Mouse (Mus musculus) intestine, embryonic 16.5 days (tissue): ENCODE data around the gene RPS10-NUDT3. TPM values are rescaled to one million over a fixed set of nuclear protein-coding genes. Genes with fewer than 3 reads are reported as not detected.

Experiments
- ATAC-seq: fragments of 200-750 bp; cut with Nextera tagmentation; 2 replicates; pipeline ENCODE4 v1.8.0; 2017; ENCODE audit warnings: moderate TSS enrichment, moderate library complexity
- H3K27ac ChIP-seq: fragments of 300-500 bp; sonication (generic); 2 replicates; pipeline ENCODE4 v1.5.1; 2014; ENCODE audit warnings: mild to moderate bottlenecking, low read length
- H3K27me3 ChIP-seq: fragments of 300-500 bp; sonication (generic); replicated peaks from 2 replicates; pipeline ENCODE4 v1.6.1; 2014; ENCODE audit warnings: low read length, control low read depth, mixed read lengths; ENCODE audit not compliant: control insufficient read depth, insufficient read depth
- H3K36me3 ChIP-seq: fragments of 300-500 bp; sonication (generic); 2 replicates; pipeline ENCODE4 v1.6.1; 2014; ENCODE audit warnings: low read length, control low read depth; ENCODE audit not compliant: control insufficient read depth, insufficient read depth
- H3K4me1 ChIP-seq: fragments of 300-500 bp; sonication (generic); 2 replicates; pipeline ENCODE4 v1.6.1; 2014; ENCODE audit warnings: low read length, control low read depth, mixed read lengths; ENCODE audit not compliant: control insufficient read depth, insufficient read depth
- H3K4me2 ChIP-seq: fragments of 300-500 bp; sonication (generic); 2 replicates; pipeline ENCODE4 v1.6.1; 2014; ENCODE audit warnings: low read depth, low read length, control low read depth
- H3K4me3 ChIP-seq: fragments of 300-500 bp; sonication (generic); 2 replicates; pipeline ENCODE4 v1.5.1; 2014; ENCODE audit warnings: mild to moderate bottlenecking, low read length
- H3K9ac ChIP-seq: fragments of 300-500 bp; sonication (generic); 2 replicates; pipeline ENCODE4 v1.6.1; 2014; ENCODE audit warnings: low read depth, low read length
- H3K9me3 ChIP-seq: fragments of 300-500 bp; sonication (generic); 2 replicates; pipeline ENCODE4 v1.6.1; 2016; ENCODE audit warnings: low read length, control low read depth; ENCODE audit not compliant: control insufficient read depth
- WGBS: fragments of 180-500 bp; shearing (Covaris S2); extraction: QIAGEN DNeasy Blood & Tissue Kit; methylation state at CpG from one replicate; pipeline ENCODE4 v1.1.7; 2014; 5-methylcytosine and 5-hydroxymethylcytosine counted together
- polyA plus RNA-seq: library from polyadenylated mRNA; unstranded; fragments of >200 nt; fragmentation: Nextera tagmentation; extraction: Ambion mirVana; gene quantifications from 2 replicates; pipeline ENCODE4 v1.2.1, GENCODE M21; 2015

RPS10-NUDT3 gene
- polyA plus RNA-seq, 1 experiment from 2014 or later, result not detected

GRCm38 (mm10) chr17:27568228-27568627 is 66.8 kb downstream of the RPS10-NUDT3 start:
- Histone ChIP-seq H3K9me3 (no peaks in the 10 kb centered on the region), H3K4me2 (no peak overlapping the region), H3K27ac (no peak overlapping the region), H3K9ac (no peak overlapping the region), H3K27me3 (no peaks in the 10 kb centered on the region), H3K4me1 (peaks cover 14% of the 10 kb centered on the region), H3K36me3 (no peaks in the 10 kb centered on the region), H3K4me3 (no peak overlapping the region)
- 92% methylated on average over 5 of the region's 5 CpGs for WGBS
- ATAC-seq, result no peak

GRCm38 (mm10) chr17:27565942-27566267 is 69.1 kb downstream of the RPS10-NUDT3 start:
- Histone ChIP-seq H3K4me2 (peak overlapping the region; percentile 80), H3K9ac (peak overlapping the region; percentile 79), H3K9me3 (no peaks in the 10 kb centered on the region), H3K27ac (no peak overlapping the region), H3K27me3 (no peaks in the 10 kb centered on the region), H3K4me3 (peak overlapping the region; percentile 73), H3K4me1 (peaks cover 28% of the 10 kb centered on the region), H3K36me3 (no peaks in the 10 kb centered on the region)
- WGBS, result 1% methylated on average over 13 of the region's 13 CpGs
- ATAC-seq, result peak; percentile 22

- Histone ChIP-seq H3K4me2 (peak within 1 kb of the TSS; percentile 80), H3K9me3 (no peaks in the 10 kb centered on the region), H3K4me3 (peak within 1 kb of the TSS; percentile 73), H3K36me3 (no peaks in the 10 kb centered on the region), H3K27me3 (no peaks in the 10 kb centered on the region), H3K27ac (0 out of 2 replicates have a peak within 1 kb of the TSS, but pooled peaks have one; percentile 34), H3K9ac (peak within 1 kb of the TSS; percentile 79), H3K4me1 (peaks cover 28% of the 10 kb centered on the region)
- ATAC-seq, result peak; percentile 96
- under 1% methylated on average over 52 of the region's 58 CpGs for WGBS
These were observed 69.7 kb downstream of the RPS10-NUDT3 start, which contains the start of gene AI413582 for GRCm38 (mm10) chr17:27565163-27565941. Gene AI413582, minus strand, starts transcription at chr17:27565756.

- 16% methylated on average over 20 of the region's 20 CpGs for WGBS
- Histone ChIP-seq H3K36me3 (no peaks in the 10 kb centered on the region), H3K27ac (0 out of 2 replicates have a peak overlapping the region, but pooled peaks have one; percentile 34), H3K27me3 (no peaks in the 10 kb centered on the region), H3K9ac (peak overlapping the region; percentile 79), H3K4me2 (peak overlapping the region; percentile 80), H3K4me3 (peak overlapping the region; percentile 73), H3K9me3 (no peaks in the 10 kb centered on the region), H3K4me1 (peaks cover 32% of the 10 kb centered on the region)
- no peak for ATAC-seq
These were observed 70.4 kb downstream of the RPS10-NUDT3 start for GRCm38 (mm10) chr17:27564391-27565162.

GRCm38 (mm10) chr17:27563771-27564244 is 71.2 kb downstream of the RPS10-NUDT3 start:
- WGBS, result 46% methylated on average over 7 of the region's 7 CpGs
- H3K9ac ChIP-seq, result no peak overlapping the region

GRCm38 (mm10) chr17:27561809-27562526 is 73.1 kb downstream of the RPS10-NUDT3 start:
- Histone ChIP-seq H3K4me2 (no peak overlapping the region), H3K9me3 (no peaks in the 10 kb centered on the region), H3K4me1 (peaks cover 51% of the 10 kb centered on the region), H3K27ac (peak overlapping the region; percentile 21; the same call in 1 of the 2 replicates), H3K27me3 (no peaks in the 10 kb centered on the region), H3K36me3 (no peaks in the 10 kb centered on the region), H3K9ac (peak overlapping the region; percentile 29; the same call in 1 of the 2 replicates), H3K4me3 (no peak overlapping the region)
- 46% methylated on average over 9 of the region's 11 CpGs for WGBS
- no peak for ATAC-seq

More at GRCm38 (mm10) chr17:27563771-27564244, 71.2 kb downstream of the RPS10-NUDT3 start:
- ATAC-seq, result no peak
- H3K4me3 ChIP-seq, result no peak overlapping the region
- no peaks in the 10 kb centered on the region for H3K36me3 ChIP-seq
- no peaks in the 10 kb centered on the region for H3K27me3 ChIP-seq
- H3K27ac ChIP-seq, result no peak overlapping the region
- peaks cover 38% of the 10 kb centered on the region for H3K4me1 ChIP-seq
- H3K9me3 ChIP-seq, result no peaks in the 10 kb centered on the region
- no peak overlapping the region for H3K4me2 ChIP-seq

- H3K4me2 ChIP-seq, result no peak overlapping the region
- no peak for ATAC-seq
- H3K4me3 ChIP-seq, result no peak overlapping the region
- H3K9ac ChIP-seq, result no peak overlapping the region
- H3K9me3 ChIP-seq, result no peaks in the 10 kb centered on the region
- peaks cover 48% of the 10 kb centered on the region for H3K4me1 ChIP-seq
- H3K36me3 ChIP-seq, result no peaks in the 10 kb centered on the region
- no peak overlapping the region for H3K27ac ChIP-seq
- 78% methylated on average over 13 of the region's 13 CpGs for WGBS
- no peaks in the 10 kb centered on the region for H3K27me3 ChIP-seq
These were observed 74.0 kb downstream of the RPS10-NUDT3 start for GRCm38 (mm10) chr17:27560926-27561480.

- peak overlapping the region; percentile 92; the same call in 1 of the 2 replicates for H3K9ac ChIP-seq
- 66% methylated on average over 10 of the region's 12 CpGs for WGBS
- no peak for ATAC-seq
- no peaks in the 10 kb centered on the region for H3K9me3 ChIP-seq
- no peaks in the 10 kb centered on the region for H3K36me3 ChIP-seq
- no peak overlapping the region for H3K27ac ChIP-seq
- peak overlapping the region; percentile 83 for H3K4me3 ChIP-seq
- peak overlapping the region; percentile 90 for H3K4me2 ChIP-seq
- peaks cover 53% of the 10 kb centered on the region for H3K4me1 ChIP-seq
- H3K27me3 ChIP-seq, result no peaks in the 10 kb centered on the region
These were observed 75.4 kb downstream of the RPS10-NUDT3 start for GRCm38 (mm10) chr17:27559596-27559995.
